Mouse (Mus musculus): Measurements from ENCODE around the gene Rraga. TPM values are rescaled to one million over a fixed set of nuclear protein-coding genes. Genes with fewer than 3 reads are reported as not detected.

Gene Rraga
- 143 and 149 TPM in 2 replicates for polyA plus RNA-seq (2012; rRNA removed)

- TF ChIP-seq CTCF (IDR thresholded peaks at IDR 0.05; ENCODE audit: borderline replicate concordance, extremely low read depth, insufficient read depth, insufficient read length) (peak; percentile 87), POLR2A (IDR thresholded peaks at IDR 0.05; ENCODE audit: borderline replicate concordance, extremely low read depth, insufficient read depth, insufficient read length, poor library complexity, severe bottlenecking) (peak; percentile 88)
- peak; percentile 98 for DNase-seq (ENCODE audit: low read depth)
These were observed at the start of gene Rraga for GRCm38 (mm10) chr4:86575283-86575983. Gene Rraga (plus strand): TSS chr4:86575668.

DNA sequence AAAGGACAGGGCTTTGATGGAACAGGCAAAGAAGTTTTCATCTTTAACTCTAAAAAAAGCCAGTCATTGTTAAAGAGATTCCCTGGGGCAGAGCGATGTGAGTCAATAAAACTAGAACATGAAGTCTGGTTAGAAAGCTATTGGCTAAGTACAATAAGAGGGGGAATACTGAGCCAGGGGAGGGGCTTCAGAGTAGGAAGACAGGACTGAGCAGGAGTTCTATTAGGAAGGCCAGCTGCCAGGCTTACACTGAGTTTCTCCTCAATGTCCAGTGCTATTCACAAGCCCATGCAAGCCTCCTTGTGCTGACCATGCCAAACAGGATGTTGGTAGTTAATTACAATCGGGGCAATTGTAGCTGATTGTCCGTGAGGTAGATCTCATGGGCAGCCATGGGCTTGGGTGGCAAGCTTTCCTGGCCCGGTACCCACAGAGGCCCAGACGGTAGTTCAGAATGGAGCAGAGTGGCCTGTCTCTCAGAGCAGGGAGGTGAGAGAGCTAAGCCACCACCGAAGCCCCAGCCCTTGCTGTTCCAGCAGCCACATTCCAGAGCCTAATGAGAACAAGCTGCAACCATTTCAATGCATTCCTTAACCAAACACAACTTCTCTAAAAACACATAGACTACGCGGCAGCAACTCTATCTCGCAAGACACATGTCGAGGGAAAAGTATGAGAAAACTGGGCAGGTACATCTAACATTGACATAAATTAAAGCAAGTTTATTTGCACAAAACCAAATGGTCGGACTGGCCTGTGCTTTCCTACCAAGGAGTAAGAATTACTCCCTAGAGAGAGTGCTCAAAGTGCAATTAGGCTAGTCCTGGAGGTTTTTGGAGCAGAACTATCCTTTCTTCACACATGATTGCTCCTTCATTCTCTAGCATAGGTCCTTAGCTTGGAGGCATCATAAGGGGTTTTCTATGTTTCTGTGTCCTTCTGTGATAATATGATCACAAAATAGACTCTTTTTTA lies 48.0 kb upstream of the Rraga start:
- no peak for DNase-seq (ENCODE audit: low read depth)
- TF ChIP-seq POLR2A (IDR thresholded peaks at IDR 0.05; ENCODE audit: borderline replicate concordance, extremely low read depth, insufficient read depth, insufficient read length, poor library complexity, severe bottlenecking) (no peak), CTCF (IDR thresholded peaks at IDR 0.05; ENCODE audit: borderline replicate concordance, extremely low read depth, insufficient read depth, insufficient read length) (no peak)

DNA sequence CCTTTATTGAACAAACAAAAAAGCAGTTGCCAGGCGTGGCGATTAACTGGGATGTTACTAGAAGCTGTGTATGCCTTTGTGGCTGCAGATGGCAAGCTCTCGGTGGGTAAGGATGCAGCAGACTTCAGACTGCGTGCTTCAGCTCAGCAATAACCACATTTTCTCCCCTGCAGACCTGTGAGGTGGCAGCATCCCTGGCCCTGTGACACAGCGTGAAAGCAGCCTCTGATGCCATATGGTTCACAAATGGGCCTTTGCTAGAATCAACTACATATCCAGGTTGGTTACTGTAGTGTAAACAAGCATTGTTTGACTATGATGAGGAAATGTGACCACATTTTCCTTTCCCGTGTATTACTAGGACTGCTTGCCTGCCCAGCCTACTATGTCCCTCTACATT lies 46.3 kb upstream of the Rraga start:
- TF ChIP-seq CTCF (IDR thresholded peaks at IDR 0.05; ENCODE audit: borderline replicate concordance, extremely low read depth, insufficient read depth, insufficient read length) (no peak), POLR2A (IDR thresholded peaks at IDR 0.05; ENCODE audit: borderline replicate concordance, extremely low read depth, insufficient read depth, insufficient read length, poor library complexity, severe bottlenecking) (no peak)
- DNase-seq (ENCODE audit: low read depth), result peak; percentile 18

DNA sequence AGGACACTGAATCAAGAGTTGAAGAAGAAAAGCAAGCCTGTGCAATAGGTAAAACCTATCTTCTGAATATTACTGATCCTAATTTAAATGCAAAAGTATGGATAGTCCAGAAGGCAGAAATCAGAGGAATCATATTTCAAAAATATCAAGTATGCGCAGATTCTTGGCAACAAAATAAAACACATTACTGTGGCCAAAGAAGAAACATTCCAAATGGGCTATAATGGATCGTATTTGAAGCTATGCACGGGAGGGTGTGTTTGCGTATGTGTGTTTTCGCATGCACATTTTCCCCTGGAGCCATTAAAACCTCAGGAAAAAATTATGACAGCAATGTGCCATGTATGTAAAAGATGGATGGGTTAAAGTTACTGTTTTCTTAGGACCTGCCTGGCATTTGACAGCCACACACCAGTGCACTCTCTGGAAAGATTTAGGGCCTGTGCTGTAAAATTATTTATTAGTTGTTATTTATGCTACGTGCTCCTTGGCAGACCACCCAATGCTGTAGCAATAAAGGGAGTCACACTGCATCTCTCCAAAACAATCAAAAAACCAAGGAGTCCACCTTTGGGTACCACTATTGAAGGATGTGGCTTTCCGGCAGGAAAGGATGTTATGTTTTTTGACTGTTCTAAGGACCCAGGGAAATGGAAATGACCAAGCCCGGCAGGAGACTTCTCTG lies 41.9 kb upstream of the Rraga start:
- DNase-seq (ENCODE audit: low read depth), result no peak
- TF ChIP-seq CTCF (IDR thresholded peaks at IDR 0.05; ENCODE audit: borderline replicate concordance, extremely low read depth, insufficient read depth, insufficient read length) (no peak), POLR2A (IDR thresholded peaks at IDR 0.05; ENCODE audit: borderline replicate concordance, extremely low read depth, insufficient read depth, insufficient read length, poor library complexity, severe bottlenecking) (no peak)

DNA sequence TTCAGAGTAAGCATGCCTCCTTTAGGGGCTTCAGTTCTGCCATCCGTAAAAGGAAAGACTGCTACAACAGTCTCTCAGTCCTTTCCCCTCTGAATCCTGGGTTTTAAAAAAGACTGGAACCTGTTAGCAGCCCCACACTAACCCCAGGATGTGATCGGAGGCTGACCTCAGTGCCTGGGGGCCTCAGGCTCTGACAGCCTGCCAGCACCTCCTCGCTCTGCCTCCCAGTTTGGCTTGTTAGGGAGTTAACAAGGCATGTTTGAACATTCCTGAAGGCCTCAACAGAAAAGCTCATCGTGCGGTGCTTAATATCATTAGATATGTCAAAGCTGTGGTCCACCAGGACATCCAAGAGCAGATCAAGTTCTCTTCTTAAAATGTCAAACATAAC lies 41.4 kb upstream of the Rraga start:
- DNase-seq (ENCODE audit: low read depth), result no peak
- TF ChIP-seq POLR2A (IDR thresholded peaks at IDR 0.05; ENCODE audit: borderline replicate concordance, extremely low read depth, insufficient read depth, insufficient read length, poor library complexity, severe bottlenecking) (no peak), CTCF (IDR thresholded peaks at IDR 0.05; ENCODE audit: borderline replicate concordance, extremely low read depth, insufficient read depth, insufficient read length) (no peak)

GRCm38 (mm10) chr4:86537972-86538371 lies 37.5 kb upstream of the Rraga start:
- TF ChIP-seq POLR2A (IDR thresholded peaks at IDR 0.05; ENCODE audit: borderline replicate concordance, extremely low read depth, insufficient read depth, insufficient read length, poor library complexity, severe bottlenecking) (no peak), CTCF (IDR thresholded peaks at IDR 0.05; ENCODE audit: borderline replicate concordance, extremely low read depth, insufficient read depth, insufficient read length) (peak; percentile 50; the same call in 1 of the 2 replicates)
- DNase-seq (ENCODE audit: low read depth), result peak; percentile 53

DNA sequence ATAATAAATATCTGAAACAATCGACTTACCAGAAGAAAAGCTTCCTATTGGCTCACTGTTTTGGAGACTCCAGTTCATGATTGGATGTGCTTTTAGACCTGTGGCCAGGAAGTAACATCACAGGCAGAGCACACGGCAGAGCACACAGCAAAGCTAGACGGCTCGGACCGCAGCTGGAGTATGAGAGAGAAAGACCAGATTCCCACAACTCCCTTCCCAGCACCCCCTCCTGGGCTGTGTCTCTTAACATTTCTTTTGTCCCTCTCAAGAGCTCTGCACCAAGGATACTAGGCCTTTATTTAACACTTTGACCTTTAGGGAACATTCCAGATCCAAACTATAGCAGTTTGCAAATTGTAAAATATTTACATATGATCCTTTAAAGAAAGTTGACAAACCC lies 36.5 kb upstream of the Rraga start:
- no peak for DNase-seq (ENCODE audit: low read depth)
- TF ChIP-seq POLR2A (IDR thresholded peaks at IDR 0.05; ENCODE audit: borderline replicate concordance, extremely low read depth, insufficient read depth, insufficient read length, poor library complexity, severe bottlenecking) (no peak), CTCF (IDR thresholded peaks at IDR 0.05; ENCODE audit: borderline replicate concordance, extremely low read depth, insufficient read depth, insufficient read length) (no peak)

GRCm38 (mm10) chr4:86541573-86541972 lies 33.9 kb upstream of the Rraga start:
- DNase-seq (ENCODE audit: low read depth), result no peak
- TF ChIP-seq POLR2A (IDR thresholded peaks at IDR 0.05; ENCODE audit: borderline replicate concordance, extremely low read depth, insufficient read depth, insufficient read length, poor library complexity, severe bottlenecking) (no peak), CTCF (IDR thresholded peaks at IDR 0.05; ENCODE audit: borderline replicate concordance, extremely low read depth, insufficient read depth, insufficient read length) (no peak)

- TF ChIP-seq CTCF (IDR thresholded peaks at IDR 0.05; ENCODE audit: borderline replicate concordance, extremely low read depth, insufficient read depth, insufficient read length) (no peak), POLR2A (IDR thresholded peaks at IDR 0.05; ENCODE audit: borderline replicate concordance, extremely low read depth, insufficient read depth, insufficient read length, poor library complexity, severe bottlenecking) (no peak)
- peak; percentile 56 for DNase-seq (ENCODE audit: low read depth)
These were observed 31.5 kb upstream of the Rraga start for GRCm38 (mm10) chr4:86543999-86544398.

- DNase-seq (ENCODE audit: low read depth), result peak; percentile 68
- TF ChIP-seq POLR2A (IDR thresholded peaks at IDR 0.05; ENCODE audit: borderline replicate concordance, extremely low read depth, insufficient read depth, insufficient read length, poor library complexity, severe bottlenecking) (no peak), CTCF (IDR thresholded peaks at IDR 0.05; ENCODE audit: borderline replicate concordance, extremely low read depth, insufficient read depth, insufficient read length) (peak; percentile 37; the same call in 1 of the 2 replicates)
These were observed 29.9 kb upstream of the Rraga start for GRCm38 (mm10) chr4:86545615-86546014.

GRCm38 (mm10) chr4:86548332-86548731 lies 27.1 kb upstream of the Rraga start:
- TF ChIP-seq POLR2A (IDR thresholded peaks at IDR 0.05; ENCODE audit: borderline replicate concordance, extremely low read depth, insufficient read depth, insufficient read length, poor library complexity, severe bottlenecking) (no peak), CTCF (IDR thresholded peaks at IDR 0.05; ENCODE audit: borderline replicate concordance, extremely low read depth, insufficient read depth, insufficient read length) (no peak)
- DNase-seq (ENCODE audit: low read depth), result no peak

Measured in brain, embryonic 14.5 days (tissue).